Mouse (Mus musculus): ENCODE results near the gene Fzd2. TPM values are rescaled to one million over a fixed set of nuclear protein-coding genes. Genes with fewer than 3 reads are reported as not detected.
"Not testable (repeated sequence)": the region's sequence is repeated elsewhere in the genome, so short reads cannot be mapped to it uniquely, and the experiment has no call there.

The Fzd2 gene
- total and polyA plus RNA-seq, 3 experiments: 2.6 to 10.0 (median 2.8) TPM

- Histone ChIP-seq H3K36me3 (ENCODE audit: control insufficient read depth, insufficient read depth, low read length) (no peaks in the 10 kb centered on the region), H3K4me1 (ENCODE audit: control insufficient read depth, insufficient read depth, low read length) (peaks cover 2% of the 10 kb centered on the region; the same call in 1 of the 2 replicates), H3K9ac (ENCODE audit: low read depth, low read length) (peak overlapping the region; percentile 77), H3K27ac (peak overlapping the region; percentile 80), H3K79me2 (replicated peaks; ENCODE audit: control insufficient read depth, insufficient read depth, low read length) (no peaks in the 10 kb centered on the region), H3K4me3 (peak overlapping the region; percentile 71), H3K27me3 (ENCODE audit: control insufficient read depth, insufficient read depth, low read length) (peaks cover 8% of the 10 kb centered on the region; the same call in 1 of the 2 replicates)
- 2% methylated on average over 10 of the region's 10 CpGs for WGBS
- no peak for TF ChIP-seq EP300 (IDR thresholded peaks at IDR 0.05; ENCODE audit: insufficient read depth, low read depth, low read length)
- TF ChIP-seq POLR2A (IDR thresholded peaks at IDR 0.05; ENCODE audit: insufficient read depth, low read depth, low read length): no peak
- no peak for TF ChIP-seq CTCF (IDR thresholded peaks at IDR 0.05)
- peak; percentile 47 to 64 for DNase-seq
- intact Hi-C loops (cut with DNase I): no loop called here
Measured at GRCm38 (mm10) chr11:102603496-102603850, 723 bp upstream of the Fzd2 start.

GRCm38 (mm10) chr11:102604777-102605552 is 769 bp downstream of the Fzd2 start:
- peak; percentile 56 to 69 for DNase-seq
- H3K4me1 ChIP-seq (ENCODE audit: control insufficient read depth, insufficient read depth, low read length): peaks cover 2% of the 10 kb centered on the region; the same call in 1 of the 2 replicates
- peaks cover 8% of the 10 kb centered on the region; the same call in 1 of the 2 replicates for H3K27me3 ChIP-seq (ENCODE audit: control insufficient read depth, insufficient read depth, low read length)
- peak overlapping the region; percentile 71 for H3K4me3 ChIP-seq
- peak; percentile 47 for TF ChIP-seq CTCF (IDR thresholded peaks at IDR 0.05)
- no peak for TF ChIP-seq POLR2A (IDR thresholded peaks at IDR 0.05; ENCODE audit: insufficient read depth, low read depth, low read length)
- peak overlapping the region; percentile 72 for H3K9ac ChIP-seq (ENCODE audit: low read depth, low read length)
- WGBS: 1% methylated on average over 72 of the region's 74 CpGs
- H3K27ac ChIP-seq: peak overlapping the region; percentile 71; the same call in 1 of the 2 replicates
- no peaks in the 10 kb centered on the region for H3K79me2 ChIP-seq (replicated peaks; ENCODE audit: control insufficient read depth, insufficient read depth, low read length)
- H3K36me3 ChIP-seq (ENCODE audit: control insufficient read depth, insufficient read depth, low read length): no peaks in the 10 kb centered on the region
- intact Hi-C loops (cut with DNase I): loop anchor here (1.0 kb wide), 1 partner anchor 49 kb away; the partner anchor contains the start of gene Gpatch8

GRCm38 (mm10) chr11:102605553-102606416 is 1.6 kb downstream of the Fzd2 start:
- Histone ChIP-seq H3K9ac (ENCODE audit: low read depth, low read length) (peak overlapping the region; percentile 72; the same call in 1 of the 2 replicates), H3K36me3 (ENCODE audit: control insufficient read depth, insufficient read depth, low read length) (no peaks in the 10 kb centered on the region), H3K79me2 (replicated peaks; ENCODE audit: control insufficient read depth, insufficient read depth, low read length) (no peaks in the 10 kb centered on the region), H3K27ac (peak overlapping the region; percentile 12; the same call in 1 of the 2 replicates), H3K4me1 (ENCODE audit: control insufficient read depth, insufficient read depth, low read length) (peaks cover 2% of the 10 kb centered on the region; the same call in 1 of the 2 replicates), H3K27me3 (ENCODE audit: control insufficient read depth, insufficient read depth, low read length) (peaks cover 8% of the 10 kb centered on the region; the same call in 1 of the 2 replicates), H3K4me3 (peak overlapping the region; percentile 71)
- peak; percentile 13 to 36 for DNase-seq
- intact Hi-C loops (cut with DNase I): no loop called here
- no peak for TF ChIP-seq CTCF (IDR thresholded peaks at IDR 0.05)
- WGBS: 11% methylated on average over 62 of the region's 62 CpGs

- Histone ChIP-seq H3K36me3 (ENCODE audit: control insufficient read depth, insufficient read depth, low read length) (no peaks in the 10 kb centered on the region), H3K27ac (peak overlapping the region; percentile 9; the same call in 1 of the 2 replicates), H3K79me2 (replicated peaks; ENCODE audit: control insufficient read depth, insufficient read depth, low read length) (no peaks in the 10 kb centered on the region), H3K4me3 (peak overlapping the region; percentile 18; the same call in 1 of the 2 replicates), H3K9ac (ENCODE audit: low read depth, low read length) (no peak overlapping the region), H3K4me1 (ENCODE audit: control insufficient read depth, insufficient read depth, low read length) (peaks cover 2% of the 10 kb centered on the region; the same call in 1 of the 2 replicates), H3K27me3 (ENCODE audit: control insufficient read depth, insufficient read depth, low read length) (peaks cover 8% of the 10 kb centered on the region; the same call in 1 of the 2 replicates)
- TF ChIP-seq CTCF (IDR thresholded peaks at IDR 0.05) (no peak), EP300 (IDR thresholded peaks at IDR 0.05; ENCODE audit: insufficient read depth, low read depth, low read length) (no peak), POLR2A (IDR thresholded peaks at IDR 0.05; ENCODE audit: insufficient read depth, low read depth, low read length) (no peak)
- DNase-seq: peak in 1 of 2 experiments; percentile 10
- intact Hi-C loops (cut with DNase I): no loop called here
- 18% methylated on average over 12 of the region's 12 CpGs for WGBS
Measured at GRCm38 (mm10) chr11:102606751-102607171, 2.6 kb downstream of the Fzd2 start.

DNA sequence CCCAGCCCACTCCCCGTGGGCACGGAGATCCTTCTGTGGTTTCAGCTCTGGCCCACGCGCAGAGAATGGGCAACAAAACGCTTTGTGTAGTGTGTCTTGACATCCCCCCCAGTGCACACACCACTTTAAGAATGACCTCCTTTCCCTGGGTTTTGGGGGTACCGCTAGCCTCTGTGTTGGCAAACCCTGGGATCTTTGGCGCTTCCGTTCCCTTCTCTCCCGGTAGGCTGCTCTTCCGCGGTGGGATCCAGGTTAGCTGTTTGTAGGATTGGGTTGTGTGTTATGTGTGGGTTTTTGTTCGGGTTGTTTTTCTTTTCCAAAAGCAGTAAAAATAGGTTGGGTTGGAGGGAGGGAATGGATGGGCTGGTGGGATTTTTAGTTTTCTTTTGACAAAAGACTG is 3.0 kb downstream of the Fzd2 start:
- H3K27ac ChIP-seq; H3K4me1 ChIP-seq (ENCODE audit: control insufficient read depth, insufficient read depth, low read length); H3K9ac ChIP-seq (ENCODE audit: low read depth, low read length); intact Hi-C loops (cut with DNase I); H3K27me3 ChIP-seq (ENCODE audit: control insufficient read depth, insufficient read depth, low read length); H3K79me2 ChIP-seq (replicated peaks; ENCODE audit: control insufficient read depth, insufficient read depth, low read length); H3K4me3 ChIP-seq; H3K36me3 ChIP-seq (ENCODE audit: control insufficient read depth, insufficient read depth, low read length): not testable (repeated sequence)
- peak in 1 of 2 experiments; percentile 24 for DNase-seq
- 29% methylated on average over 12 of the region's 12 CpGs for WGBS
